8 mouse cellular contexts compared by ENCODE assay signal in genomic region chr12:70752266-70752910, GRCm38 (mm10).
DNase-seq lines count a peak whose midpoint lies in the region; ATAC-seq lines count a peak whose summit lies in the region.

No protein-coding gene starts in this region.

- no peaks in the 10 kb centered on the region for H3K4me1 ChIP-seq in liver, embryonic 11.5 days (replicated peaks; ENCODE audit: control insufficient read depth, insufficient read depth, low read length)
- H3K4me1 ChIP-seq in forebrain, embryonic 13.5 days = peaks cover 14% of the 10 kb centered on the region; the same call in 1 of the 2 replicates
- peaks cover 11% of the 10 kb centered on the region; the same call in 1 of the 2 replicates for H3K4me1 ChIP-seq in hindbrain, embryonic 14.5 days (replicated peaks; ENCODE audit: control insufficient read depth, insufficient read depth, low read length)
- peaks cover 7% of the 10 kb centered on the region for H3K4me1 ChIP-seq in midbrain, embryonic 14.5 days (ENCODE audit: control insufficient read depth, insufficient read depth, low read length)

- H3K36me3 ChIP-seq in liver, embryonic 11.5 days (ENCODE audit: control insufficient read depth, insufficient read depth, low read length) = no peaks in the 10 kb centered on the region
- no peaks in the 10 kb centered on the region for H3K36me3 ChIP-seq in forebrain, embryonic 13.5 days (ENCODE audit: poor library complexity, severe bottlenecking)
- no peaks in the 10 kb centered on the region for H3K36me3 ChIP-seq in hindbrain, embryonic 14.5 days (replicated peaks; ENCODE audit: control insufficient read depth, insufficient read depth)
- H3K36me3 ChIP-seq in midbrain, embryonic 14.5 days (ENCODE audit: control insufficient read depth, insufficient read depth, low read length) = no peaks in the 10 kb centered on the region

- H3K27ac ChIP-seq in liver, embryonic 11.5 days (ENCODE audit: low read depth, low read length) = no peak overlapping the region
- H3K27ac ChIP-seq in forebrain, embryonic 13.5 days = no peak overlapping the region; the same call in 1 of the 2 replicates
- peak overlapping the region; percentile 48; the same call in 1 of the 2 replicates for H3K27ac ChIP-seq in hindbrain, embryonic 14.5 days
- peak overlapping the region; percentile 60 for H3K27ac ChIP-seq in midbrain, embryonic 14.5 days (replicated peaks; ENCODE audit: low read depth, low read length)

- no peak overlapping the region for H3K4me2 ChIP-seq in liver, embryonic 11.5 days
- no peak overlapping the region for H3K4me2 ChIP-seq in forebrain, embryonic 13.5 days
- H3K4me2 ChIP-seq in hindbrain, embryonic 14.5 days (replicated peaks) = peak overlapping the region; percentile 21; the same call in 1 of the 2 replicates
- peak overlapping the region; percentile 20; the same call in 1 of the 2 replicates for H3K4me2 ChIP-seq in midbrain, embryonic 14.5 days (ENCODE audit: low read length)

- peak; percentile 37 for DNase-seq in liver, embryonic 11.5 days (ENCODE audit: low spot score)
- DNase-seq in liver = no peak
- DNase-seq in hindbrain, embryonic 14.5 days (ENCODE audit: low spot score) = peak; percentile 41
- peak; percentile 68 for DNase-seq in midbrain, embryonic 14.5 days
- no peak for DNase-seq in MN1 (ENCODE audit: low spot score)
- DNase-seq in lung, adult 18-20 months = no peak

- no peak overlapping the region for H3K4me3 ChIP-seq in liver, embryonic 11.5 days (ENCODE audit: low read depth, low read length)
- H3K4me3 ChIP-seq in forebrain, embryonic 13.5 days = no peak overlapping the region
- no peak overlapping the region for H3K4me3 ChIP-seq in hindbrain, embryonic 14.5 days (replicated peaks; ENCODE audit: low read length)
- no peak overlapping the region for H3K4me3 ChIP-seq in midbrain, embryonic 14.5 days (replicated peaks; ENCODE audit: low read depth, low read length)

- no peak for ATAC-seq in liver, embryonic 11.5 days (replicated peaks; ENCODE audit: low FRiP score)
- peak; percentile 33; the same call in 1 of the 2 replicates for ATAC-seq in forebrain, embryonic 13.5 days
- no peak for ATAC-seq in hindbrain, embryonic 14.5 days (ENCODE audit: low FRiP score)
- no peak; the same call in 1 of the 2 replicates for ATAC-seq in midbrain, embryonic 14.5 days (ENCODE audit: low FRiP score, low TSS enrichment)
- ATAC-seq in monocyte, adult 5-6 weeks (replicated peaks; ENCODE audit: insufficient number of reproducible peaks, low FRiP score, low TSS enrichment, poor library complexity, severe bottlenecking) = no peak

- no peaks in the 10 kb centered on the region for H3K9me3 ChIP-seq in liver, embryonic 11.5 days (ENCODE audit: control insufficient read depth, low read length)
- H3K9me3 ChIP-seq in forebrain, embryonic 13.5 days (replicated peaks) = no peaks in the 10 kb centered on the region
- H3K9me3 ChIP-seq in hindbrain, embryonic 14.5 days (ENCODE audit: control insufficient read depth, low read length) = no peaks in the 10 kb centered on the region
- H3K9me3 ChIP-seq in midbrain, embryonic 14.5 days (ENCODE audit: control insufficient read depth, low read length) = no peaks in the 10 kb centered on the region

- H3K27me3 ChIP-seq in liver, embryonic 11.5 days (replicated peaks; ENCODE audit: control insufficient read depth, insufficient read depth, low read length) = no peaks in the 10 kb centered on the region
- H3K27me3 ChIP-seq in forebrain, embryonic 13.5 days = no peaks in the 10 kb centered on the region
- no peaks in the 10 kb centered on the region for H3K27me3 ChIP-seq in hindbrain, embryonic 14.5 days (ENCODE audit: control insufficient read depth, insufficient read depth, low read length)
- no peaks in the 10 kb centered on the region for H3K27me3 ChIP-seq in midbrain, embryonic 14.5 days (ENCODE audit: control insufficient read depth, insufficient read depth, low read length)

- 49% methylated on average over 11 of the region's 11 CpGs for WGBS in liver, embryonic 11.5 days
- 27% methylated on average over 11 of the region's 11 CpGs for WGBS in forebrain, embryonic 13.5 days
- 22% methylated on average over 11 of the region's 11 CpGs for WGBS in hindbrain, embryonic 14.5 days
- WGBS in midbrain, embryonic 14.5 days = 29% methylated on average over 11 of the region's 11 CpGs

- H3K9ac ChIP-seq in liver, embryonic 11.5 days (ENCODE audit: low read depth, low read length) = no peak overlapping the region
- H3K9ac ChIP-seq in forebrain, embryonic 13.5 days = no peak overlapping the region
- no peak overlapping the region for H3K9ac ChIP-seq in hindbrain, embryonic 14.5 days
- no peak overlapping the region for H3K9ac ChIP-seq in midbrain, embryonic 14.5 days (replicated peaks; ENCODE audit: low read length)

Comparison
In these comparisons a context has a peak if more than half of its experiments do, and no peak if none do; other contexts are left out.
1. DNase-seq: peak in liver, embryonic 11.5 days (single experiment), hindbrain, embryonic 14.5 days (single experiment) and midbrain, embryonic 14.5 days (single experiment); none in liver (single experiment), MN1 (single experiment) and lung, adult 18-20 months (0 of 2).
2. H3K27ac ChIP-seq: peak in hindbrain, embryonic 14.5 days (single experiment) and midbrain, embryonic 14.5 days (single experiment); none in liver, embryonic 11.5 days (single experiment) and forebrain, embryonic 13.5 days (single experiment).
3. H3K4me2 ChIP-seq: peak in hindbrain, embryonic 14.5 days (single experiment) and midbrain, embryonic 14.5 days (single experiment); none in liver, embryonic 11.5 days (single experiment) and forebrain, embryonic 13.5 days (single experiment).